Mouse (Mus musculus) liver, adult 2 months (tissue): ENCODE data around the gene Aff4.

Source experiments
- CTCF ChIP-seq: fragments of 200-500 bp; IDR thresholded peaks from 2 replicates; pipeline ENCODE4 v1.5.1; 2011; ENCODE audit warnings: low read depth, low read length, control low read depth
- POLR2A ChIP-seq: fragments of 200-500 bp; IDR thresholded peaks from 2 replicates; pipeline ENCODE4 v1.6.1; 2011; ENCODE audit warnings: low read length, control low read depth; ENCODE audit not compliant: insufficient read depth; ENCODE audit errors: extremely low read depth

DNA sequence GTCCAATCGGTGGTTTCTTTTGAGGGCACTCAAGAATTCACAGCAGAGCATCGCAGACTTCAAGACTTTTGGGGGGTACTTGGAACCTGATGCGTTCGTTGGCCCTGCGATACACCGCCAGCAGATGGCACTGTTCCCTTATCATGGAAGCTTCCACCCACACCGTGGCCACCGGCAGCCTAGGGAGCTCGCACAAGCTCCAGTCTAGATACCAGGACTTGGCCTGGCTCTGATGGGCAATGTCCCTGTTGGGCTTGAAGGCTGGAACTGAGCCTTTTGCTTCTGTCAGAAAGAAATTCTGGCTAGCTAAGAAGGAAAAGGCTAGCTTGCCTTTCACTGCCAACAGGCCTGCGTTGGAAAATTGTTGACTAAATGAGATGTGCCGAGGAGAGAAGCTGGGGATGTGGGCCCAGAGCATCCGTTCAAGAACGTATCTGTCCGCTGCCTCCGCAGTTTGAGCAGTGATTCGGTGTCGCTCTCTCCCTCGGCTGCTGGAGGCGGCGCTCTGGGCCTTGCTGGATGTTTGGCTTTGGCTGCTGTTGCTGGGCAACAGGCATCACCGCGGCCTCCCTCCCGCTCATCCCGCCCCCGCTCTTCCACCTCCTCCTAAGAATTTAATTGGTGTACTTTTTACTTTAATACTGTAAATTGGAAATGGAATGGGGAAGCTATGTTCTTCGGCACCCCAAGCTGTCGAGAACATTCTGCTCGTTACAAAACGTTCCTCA is 119.5 kb downstream of the Aff4 start, which contains the start of gene Gm9837:
- TF ChIP-seq CTCF (peak; percentile 98), POLR2A (no peak)
